Mouse (Mus musculus): Measurements from ENCODE around the gene Itga6. TPM values are rescaled to one million over a fixed set of nuclear protein-coding genes. Genes with fewer than 3 reads are reported as not detected.

Itga6 gene
- total and polyA plus RNA-seq, 2 experiments, result 2.4 to 5.1 TPM

DNA sequence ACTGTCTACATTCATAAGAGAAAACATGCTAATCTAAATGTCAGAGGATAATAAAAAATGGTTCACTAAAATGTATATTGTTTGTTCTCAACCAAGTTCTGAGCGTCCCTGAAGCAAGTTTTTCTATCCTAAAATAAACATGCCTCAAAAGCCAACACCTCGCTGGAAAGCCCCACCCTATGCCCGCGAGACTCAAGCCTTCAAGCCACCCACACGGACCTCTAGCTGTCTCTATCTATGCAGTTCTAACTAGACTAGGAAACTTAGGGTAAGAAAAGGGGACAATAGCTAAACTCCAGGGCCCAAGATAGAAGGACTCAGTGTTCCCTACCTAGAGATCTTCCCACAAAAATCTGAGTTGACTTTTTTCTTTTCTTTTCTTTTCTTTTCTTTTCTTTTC lies 40.6 kb downstream of the Itga6 start:
- Histone ChIP-seq H3K27ac (replicated peaks; ENCODE audit: insufficient read depth, low read depth, low read length) (no peak overlapping the region), H3K4me3 (ENCODE audit: insufficient read depth, low read depth, low read length) (no peak overlapping the region), H3K4me1 (ENCODE audit: control insufficient read depth, insufficient read depth, low read length) (peaks cover 3% of the 10 kb centered on the region; the same call in 1 of the 2 replicates), H3K79me2 (ENCODE audit: control insufficient read depth, insufficient read depth, low read length) (no peaks in the 10 kb centered on the region), H3K9ac (ENCODE audit: low read depth, low read length) (no peak overlapping the region), H3K27me3 (ENCODE audit: control insufficient read depth, insufficient read depth, low read length) (no peaks in the 10 kb centered on the region), H3K36me3 (ENCODE audit: control insufficient read depth, insufficient read depth, low read length) (no peaks in the 10 kb centered on the region)
- 54% methylated on average over 5 of the region's 5 CpGs for WGBS
- DNase-seq (ENCODE audit: extremely low read depth, low read depth, low spot score), result no peak
- TF ChIP-seq POLR2A (IDR thresholded peaks at IDR 0.05; ENCODE audit: extremely low read depth, insufficient read depth, low read length), result no peak
- no peak for TF ChIP-seq CTCF (IDR thresholded peaks at IDR 0.05; ENCODE audit: low read depth, low read length)

DNA sequence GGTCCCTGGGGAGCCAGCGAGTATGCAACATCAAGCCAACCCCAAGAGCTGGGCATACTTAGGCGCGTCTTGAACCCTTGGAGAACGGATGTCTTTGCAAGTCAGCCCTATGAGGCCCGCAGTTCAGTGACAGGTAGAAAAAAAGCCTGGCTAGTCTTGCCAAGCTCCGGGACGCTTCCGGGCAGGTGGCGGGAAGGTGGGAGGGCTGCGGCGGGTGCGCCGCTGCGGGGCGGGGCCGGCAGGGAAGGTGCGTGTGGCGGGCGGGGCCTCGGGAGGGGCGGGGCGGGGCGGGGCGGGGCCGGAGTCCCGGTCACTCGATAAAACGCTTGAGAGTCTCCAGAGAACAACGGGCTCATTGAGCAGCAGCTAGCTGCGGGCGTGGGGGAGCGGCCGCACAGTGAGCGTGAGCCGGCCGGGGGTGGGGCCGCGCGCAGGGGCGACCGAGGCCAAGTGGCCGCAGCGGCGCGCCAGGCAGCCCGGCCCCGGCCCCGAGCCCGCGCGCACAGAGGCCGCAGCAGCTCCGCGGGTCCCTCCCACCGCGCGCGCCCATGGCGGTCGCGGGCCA lies 41.3 kb downstream of the Itga6 start:
- Histone ChIP-seq H3K9ac (ENCODE audit: low read depth, low read length) (peak overlapping the region; percentile 70), H3K79me2 (ENCODE audit: control insufficient read depth, insufficient read depth, low read length) (no peaks in the 10 kb centered on the region), H3K27ac (replicated peaks; ENCODE audit: insufficient read depth, low read depth, low read length) (no peak overlapping the region), H3K4me3 (ENCODE audit: insufficient read depth, low read depth, low read length) (peak overlapping the region; percentile 84), H3K4me1 (ENCODE audit: control insufficient read depth, insufficient read depth, low read length) (peaks cover 3% of the 10 kb centered on the region; the same call in 1 of the 2 replicates), H3K36me3 (ENCODE audit: control insufficient read depth, insufficient read depth, low read length) (no peaks in the 10 kb centered on the region), H3K27me3 (ENCODE audit: control insufficient read depth, insufficient read depth, low read length) (no peaks in the 10 kb centered on the region)
- peak; percentile 53 for DNase-seq (ENCODE audit: extremely low read depth, low read depth, low spot score)
- TF ChIP-seq CTCF (IDR thresholded peaks at IDR 0.05; ENCODE audit: low read depth, low read length) (no peak), POLR2A (IDR thresholded peaks at IDR 0.05; ENCODE audit: extremely low read depth, insufficient read depth, low read length) (peak; percentile 69)
- WGBS, result 2% methylated on average over 60 of the region's 61 CpGs

DNA sequence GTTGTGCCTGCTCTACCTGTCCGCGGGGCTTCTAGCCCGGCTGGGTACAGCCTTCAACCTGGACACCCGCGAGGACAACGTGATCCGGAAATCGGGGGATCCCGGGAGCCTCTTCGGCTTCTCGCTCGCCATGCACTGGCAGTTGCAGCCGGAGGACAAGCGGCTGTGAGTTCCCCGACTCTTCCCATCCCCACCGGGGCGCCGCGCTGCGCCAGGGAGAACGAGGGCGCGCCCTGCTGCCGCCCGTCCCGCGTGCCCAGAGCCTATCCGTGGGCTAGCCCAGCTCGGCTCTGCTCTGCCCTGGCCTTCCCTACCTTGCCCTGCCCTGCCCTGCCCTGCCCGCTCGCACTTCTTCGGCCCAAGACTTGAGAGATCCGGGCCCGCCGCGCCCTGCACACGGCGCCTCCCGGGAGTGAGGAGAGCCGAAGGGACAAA lies 41.8 kb downstream of the Itga6 start:
- under 1% methylated on average over 40 of the region's 40 CpGs for whole genome bisulfite sequencing
- TF ChIP-seq CTCF (IDR thresholded peaks at IDR 0.05; ENCODE audit: low read depth, low read length) (no peak), POLR2A (IDR thresholded peaks at IDR 0.05; ENCODE audit: extremely low read depth, insufficient read depth, low read length) (no peak)
- H3K9ac ChIP-seq (ENCODE audit: low read depth, low read length), result peak overlapping the region; percentile 70
- H3K27ac ChIP-seq (replicated peaks; ENCODE audit: insufficient read depth, low read depth, low read length), result no peak overlapping the region
- H3K79me2 ChIP-seq (ENCODE audit: control insufficient read depth, insufficient read depth, low read length), result no peaks in the 10 kb centered on the region
- H3K4me1 ChIP-seq (ENCODE audit: control insufficient read depth, insufficient read depth, low read length), result peaks cover 3% of the 10 kb centered on the region; the same call in 1 of the 2 replicates
- H3K36me3 ChIP-seq (ENCODE audit: control insufficient read depth, insufficient read depth, low read length), result no peaks in the 10 kb centered on the region
- DNase-seq (ENCODE audit: extremely low read depth, low read depth, low spot score), result peak; percentile 20
- no peaks in the 10 kb centered on the region for H3K27me3 ChIP-seq (ENCODE audit: control insufficient read depth, insufficient read depth, low read length)
- peak overlapping the region; percentile 84 for H3K4me3 ChIP-seq (ENCODE audit: insufficient read depth, low read depth, low read length)

- Histone ChIP-seq H3K79me2 (ENCODE audit: control insufficient read depth, insufficient read depth, low read length) (no peaks in the 10 kb centered on the region), H3K27ac (replicated peaks; ENCODE audit: insufficient read depth, low read depth, low read length) (no peak overlapping the region), H3K36me3 (ENCODE audit: control insufficient read depth, insufficient read depth, low read length) (no peaks in the 10 kb centered on the region), H3K9ac (ENCODE audit: low read depth, low read length) (peak overlapping the region; percentile 70; the same call in 1 of the 2 replicates), H3K4me3 (ENCODE audit: insufficient read depth, low read depth, low read length) (peak overlapping the region; percentile 84), H3K27me3 (ENCODE audit: control insufficient read depth, insufficient read depth, low read length) (no peaks in the 10 kb centered on the region), H3K4me1 (ENCODE audit: control insufficient read depth, insufficient read depth, low read length) (peaks cover 3% of the 10 kb centered on the region; the same call in 1 of the 2 replicates)
- 16% methylated on average over 32 of the region's 32 CpGs for WGBS
- peak; percentile 9 for DNase-seq (ENCODE audit: extremely low read depth, low read depth, low spot score)
- no peak for TF ChIP-seq POLR2A (IDR thresholded peaks at IDR 0.05; ENCODE audit: extremely low read depth, insufficient read depth, low read length)
- TF ChIP-seq CTCF (IDR thresholded peaks at IDR 0.05; ENCODE audit: low read depth, low read length), result peak; percentile 18
Observed at GRCm38 (mm10) chr2:71787591-71788460, 42.4 kb downstream of the Itga6 start.

- H3K27ac ChIP-seq (replicated peaks; ENCODE audit: insufficient read depth, low read depth, low read length), result no peak overlapping the region
- 58% methylated on average over 5 of the region's 5 CpGs for WGBS
Observed at GRCm38 (mm10) chr2:71790752-71791151, 45.3 kb downstream of the Itga6 start.

More at GRCm38 (mm10) chr2:71790752-71791151, 45.3 kb downstream of the Itga6 start:
- Histone ChIP-seq H3K4me1 (ENCODE audit: control insufficient read depth, insufficient read depth, low read length) (peaks cover 3% of the 10 kb centered on the region; the same call in 1 of the 2 replicates), H3K4me3 (ENCODE audit: insufficient read depth, low read depth, low read length) (no peak overlapping the region), H3K27me3 (ENCODE audit: control insufficient read depth, insufficient read depth, low read length) (no peaks in the 10 kb centered on the region), H3K79me2 (ENCODE audit: control insufficient read depth, insufficient read depth, low read length) (no peaks in the 10 kb centered on the region), H3K9ac (ENCODE audit: low read depth, low read length) (no peak overlapping the region), H3K36me3 (ENCODE audit: control insufficient read depth, insufficient read depth, low read length) (no peaks in the 10 kb centered on the region)
- peak; percentile 5 for DNase-seq (ENCODE audit: extremely low read depth, low read depth, low spot score)
- TF ChIP-seq CTCF (IDR thresholded peaks at IDR 0.05; ENCODE audit: low read depth, low read length), result no peak
- no peak for TF ChIP-seq POLR2A (IDR thresholded peaks at IDR 0.05; ENCODE audit: extremely low read depth, insufficient read depth, low read length)
